Mouse (Mus musculus) stomach, postnatal 0 days (tissue): ENCODE results near the gene Mtch2.

Experiments
- CTCF ChIP-seq: IDR thresholded peaks from 2 replicates; pipeline ENCODE4 v1.5.1; 2016; ENCODE audit warnings: antibody characterized with exemption, low read depth, mild to moderate bottlenecking, moderate library complexity
- EP300 ChIP-seq: optimal IDR thresholded peaks from 2 replicates; pipeline ENCODE3; 2016; ENCODE audit warnings: antibody characterized with exemption

DNA sequence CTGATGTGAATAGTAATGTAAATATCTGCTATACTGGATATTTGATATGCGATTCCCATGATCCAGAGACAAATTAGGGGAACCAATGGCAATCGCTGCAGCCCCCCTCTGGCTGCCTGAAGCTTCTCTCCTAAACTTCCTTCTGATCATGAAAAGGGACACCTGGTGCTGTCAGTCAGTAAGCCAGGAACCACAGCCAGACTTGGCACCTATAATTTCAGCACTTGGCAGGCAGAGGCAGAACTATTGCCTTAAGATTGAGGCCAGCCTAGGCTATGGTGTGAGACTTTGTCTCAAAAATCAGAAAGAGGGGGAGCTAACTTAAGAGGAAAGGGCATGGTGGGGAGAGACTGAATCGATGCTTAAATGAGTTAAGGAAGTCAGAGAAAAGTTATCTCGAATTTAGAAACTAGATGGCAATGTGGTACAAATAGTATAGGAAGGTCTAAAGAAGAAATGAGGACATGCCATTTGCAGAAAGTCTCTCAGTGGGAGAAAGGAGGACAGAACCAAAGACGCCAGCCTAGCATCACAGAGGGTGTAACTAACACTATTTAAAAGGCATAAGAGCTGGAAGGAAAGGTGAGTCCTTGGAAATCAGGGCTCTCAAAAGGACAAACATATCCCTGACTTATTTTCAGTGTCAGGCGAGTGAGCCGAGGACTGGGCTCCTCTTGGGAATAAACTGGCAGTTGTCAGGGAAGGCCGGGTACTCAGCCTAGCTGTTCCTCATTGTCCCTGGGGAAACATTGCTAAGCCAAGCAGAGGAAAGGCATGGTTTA lies 24.4 kb downstream of the Mtch2 start:
- peak; percentile 19; the same call in 1 of the 2 replicates for TF ChIP-seq CTCF
- TF ChIP-seq EP300 = no peak
